Mouse (Mus musculus) hindbrain, embryonic 16.5 days (tissue): Measurements from ENCODE around the gene Tbcel. TPM values are rescaled to one million over a fixed set of nuclear protein-coding genes. Genes with fewer than 3 reads are reported as not detected.

Source experiments
- ATAC-seq: fragments of 200-750 bp; cut with Nextera tagmentation; 2 replicates; pipeline ENCODE4 v1.8.0; 2017; ENCODE audit warnings: moderate TSS enrichment, moderate library complexity
- H3K27ac ChIP-seq: fragments of 300-500 bp; sonication (generic); 2 replicates; pipeline ENCODE4 v1.5.1; 2014; ENCODE audit warnings: low read depth, mild to moderate bottlenecking, control low read depth, low read length, moderate library complexity
- H3K27me3 ChIP-seq: fragments of 300-500 bp; sonication (generic); replicated peaks from 2 replicates; pipeline ENCODE4 v1.6.1; 2014; ENCODE audit warnings: low read length; ENCODE audit not compliant: control insufficient read depth, insufficient read depth
- H3K36me3 ChIP-seq: fragments of 300-500 bp; sonication (generic); 2 replicates; pipeline ENCODE4 v1.6.1; 2014; ENCODE audit warnings: mild to moderate bottlenecking, low read length, moderate library complexity, mixed read lengths; ENCODE audit not compliant: control insufficient read depth, insufficient read depth
- H3K4me1 ChIP-seq: fragments of 300-500 bp; sonication (generic); 2 replicates; pipeline ENCODE4 v1.6.1; 2014; ENCODE audit warnings: low read depth, low read length; ENCODE audit not compliant: control insufficient read depth, insufficient read depth
- H3K4me2 ChIP-seq: fragments of 300-500 bp; sonication (generic); 2 replicates; pipeline ENCODE4 v1.6.1; 2014; ENCODE audit warnings: mild to moderate bottlenecking, low read length, control low read depth, moderate library complexity
- H3K4me3 ChIP-seq: fragments of 300-500 bp; sonication (generic); 2 replicates; pipeline ENCODE4 v1.5.1; 2014; ENCODE audit warnings: mild to moderate bottlenecking, low read length, control low read depth, moderate library complexity
- H3K9ac ChIP-seq: fragments of 300-500 bp; sonication (generic); 2 replicates; pipeline ENCODE4 v1.6.1; 2014; ENCODE audit warnings: low read depth, mild to moderate bottlenecking, control low read depth, low read length, moderate library complexity
- H3K9me3 ChIP-seq: fragments of 300-500 bp; sonication (generic); 2 replicates; pipeline ENCODE4 v1.6.1; 2014; ENCODE audit warnings: mild to moderate bottlenecking, low read length, moderate library complexity; ENCODE audit not compliant: control insufficient read depth
- whole genome bisulfite sequencing: fragments of 180-500 bp; shearing (Covaris S2); extraction: QIAGEN DNeasy Blood & Tissue Kit; methylation state at CpG from one replicate; pipeline ENCODE4 v1.1.7; 2014; 5-methylcytosine and 5-hydroxymethylcytosine counted together
- polyA plus RNA-seq: library from polyadenylated mRNA; unstranded; fragments of >200 nt; fragmentation: Nextera tagmentation; extraction: Ambion mirVana; gene quantifications from 2 replicates; pipeline ENCODE4 v1.2.1, GENCODE M21; 2015

Gene Tbcel
- polyA plus RNA-seq, 1 experiment from 2014 or later, result 4.4 TPM

GRCm38 (mm10) chr9:42471921-42472747 lies 35.5 kb downstream of the Tbcel start:
- WGBS, result 5% methylated on average over 49 of the region's 49 CpGs
- peak overlapping the region; percentile 77 for H3K27ac ChIP-seq
- no peaks in the 10 kb centered on the region for H3K9me3 ChIP-seq
- peak overlapping the region; percentile 93 for H3K4me2 ChIP-seq
- ATAC-seq, result peak; percentile 97
- H3K36me3 ChIP-seq, result no peaks in the 10 kb centered on the region
- H3K9ac ChIP-seq, result peak overlapping the region; percentile 94
- H3K4me3 ChIP-seq, result peak overlapping the region; percentile 91
- no peaks in the 10 kb centered on the region for H3K27me3 ChIP-seq
- peaks cover 16% of the 10 kb centered on the region for H3K4me1 ChIP-seq

GRCm38 (mm10) chr9:42471214-42471613 lies 36.4 kb downstream of the Tbcel start:
- ATAC-seq, result 0 out of 2 replicates have a peak, but pooled peaks have one; percentile 38

GRCm38 (mm10) chr9:42469323-42469722 lies 38.3 kb downstream of the Tbcel start:
- Histone ChIP-seq H3K27me3 (no peaks in the 10 kb centered on the region), H3K9me3 (no peaks in the 10 kb centered on the region), H3K4me2 (no peak overlapping the region), H3K4me1 (peaks cover 16% of the 10 kb centered on the region), H3K36me3 (no peaks in the 10 kb centered on the region), H3K9ac (no peak overlapping the region), H3K27ac (no peak overlapping the region), H3K4me3 (no peak overlapping the region)
- WGBS, result 96% methylated on average over 15 of the region's 15 CpGs
- no peak for ATAC-seq

More at GRCm38 (mm10) chr9:42471214-42471613, 36.4 kb downstream of the Tbcel start:
- 38% methylated on average over 4 of the region's 4 CpGs for WGBS
- peak overlapping the region; percentile 16; the same call in 1 of the 2 replicates for H3K27ac ChIP-seq
- H3K9ac ChIP-seq, result peak overlapping the region; percentile 94; the same call in 1 of the 2 replicates
- H3K27me3 ChIP-seq, result no peaks in the 10 kb centered on the region
- no peaks in the 10 kb centered on the region for H3K9me3 ChIP-seq
- H3K4me1 ChIP-seq, result peaks cover 16% of the 10 kb centered on the region
- H3K4me3 ChIP-seq, result peak overlapping the region; percentile 91
- H3K4me2 ChIP-seq, result peak overlapping the region; percentile 93
- H3K36me3 ChIP-seq, result no peaks in the 10 kb centered on the region

GRCm38 (mm10) chr9:42468360-42468759 lies 39.2 kb downstream of the Tbcel start:
- Histone ChIP-seq H3K4me3 (no peak overlapping the region), H3K27ac (no peak overlapping the region), H3K27me3 (no peaks in the 10 kb centered on the region), H3K9ac (no peak overlapping the region), H3K9me3 (no peaks in the 10 kb centered on the region), H3K4me2 (no peak overlapping the region), H3K4me1 (peaks cover 16% of the 10 kb centered on the region), H3K36me3 (no peaks in the 10 kb centered on the region)
- ATAC-seq, result no peak
- 96% methylated on average over 5 of the region's 5 CpGs for WGBS

GRCm38 (mm10) chr9:42467116-42467815 lies 40.3 kb downstream of the Tbcel start:
- no peak for ATAC-seq
- no peaks in the 10 kb centered on the region for H3K27me3 ChIP-seq
- H3K36me3 ChIP-seq, result no peaks in the 10 kb centered on the region
- H3K4me2 ChIP-seq, result no peak overlapping the region
- H3K9me3 ChIP-seq, result no peaks in the 10 kb centered on the region
- 86% methylated on average over 12 of the region's 12 CpGs for WGBS
- peaks cover 12% of the 10 kb centered on the region for H3K4me1 ChIP-seq
- H3K4me3 ChIP-seq, result no peak overlapping the region
- H3K27ac ChIP-seq, result no peak overlapping the region
- H3K9ac ChIP-seq, result no peak overlapping the region

- H3K27ac ChIP-seq, result no peak overlapping the region
- no peaks in the 10 kb centered on the region for H3K9me3 ChIP-seq
- peaks cover 2% of the 10 kb centered on the region for H3K4me1 ChIP-seq
- no peak overlapping the region for H3K4me2 ChIP-seq
- no peaks in the 10 kb centered on the region for H3K27me3 ChIP-seq
- WGBS, result 82% methylated on average over 5 of the region's 5 CpGs
- ATAC-seq, result no peak
- no peak overlapping the region for H3K4me3 ChIP-seq
- no peak overlapping the region for H3K9ac ChIP-seq
- H3K36me3 ChIP-seq, result no peaks in the 10 kb centered on the region
These were observed 41.9 kb downstream of the Tbcel start for GRCm38 (mm10) chr9:42465661-42466091.

- Histone ChIP-seq H3K36me3 (no peaks in the 10 kb centered on the region), H3K4me1 (no peaks in the 10 kb centered on the region), H3K27ac (no peak overlapping the region), H3K9me3 (no peaks in the 10 kb centered on the region), H3K4me2 (no peak overlapping the region), H3K4me3 (no peak overlapping the region), H3K9ac (no peak overlapping the region), H3K27me3 (no peaks in the 10 kb centered on the region)
- ATAC-seq, result no peak
- 92% methylated on average over 9 of the region's 9 CpGs for WGBS
These were observed 43.4 kb downstream of the Tbcel start for GRCm38 (mm10) chr9:42464181-42464580.

- H3K4me3 ChIP-seq, result no peak overlapping the region
These were observed 44.2 kb downstream of the Tbcel start for GRCm38 (mm10) chr9:42463220-42463989.

More at GRCm38 (mm10) chr9:42463220-42463989, 44.2 kb downstream of the Tbcel start:
- H3K9ac ChIP-seq, result no peak overlapping the region
- no peak for ATAC-seq
- no peak overlapping the region for H3K4me2 ChIP-seq
- no peaks in the 10 kb centered on the region for H3K9me3 ChIP-seq
- no peak overlapping the region for H3K27ac ChIP-seq
- H3K4me1 ChIP-seq, result no peaks in the 10 kb centered on the region
- H3K36me3 ChIP-seq, result no peaks in the 10 kb centered on the region
- H3K27me3 ChIP-seq, result no peaks in the 10 kb centered on the region
- 53% methylated on average over 8 of the region's 8 CpGs for WGBS
